Mouse (Mus musculus) heart, postnatal 0 days (tissue): ENCODE measurements around the gene Cd22. TPM values are rescaled to one million over a fixed set of nuclear protein-coding genes. Genes with fewer than 3 reads are reported as not detected.
A peak's percentile ranks its signal among the peaks of the same experiment; 100 is the strongest.

ENCODE experiments used
- ATAC-seq: fragments of 200-750 bp; cut with Nextera tagmentation; 2 replicates; pipeline ENCODE4 v1.8.0; 2017; ENCODE audit warnings: low read depth, moderate number of reproducible peaks, moderate library complexity; ENCODE audit not compliant: insufficient read depth
- DNase-seq: peaks from one replicate; pipeline ENCODE4 v3.0.0-alpha.2; 2016; ENCODE audit warnings: low spot score
- H3K27ac ChIP-seq: fragments of 300-500 bp; sonication (generic); 2 replicates; pipeline ENCODE4 v1.5.1; 2014; ENCODE audit warnings: low read depth, mild to moderate bottlenecking
- H3K27me3 ChIP-seq: fragments of 300-500 bp; sonication (generic); 2 replicates; pipeline ENCODE4 v1.6.1; 2014; ENCODE audit warnings: low read length, mixed read lengths; ENCODE audit not compliant: control insufficient read depth, insufficient read depth
- H3K36me3 ChIP-seq: fragments of 300-500 bp; sonication (generic); replicated peaks from 2 replicates; pipeline ENCODE4 v1.6.1; 2014; ENCODE audit warnings: low read length, mixed read lengths; ENCODE audit not compliant: control insufficient read depth, insufficient read depth
- H3K4me1 ChIP-seq: fragments of 300-500 bp; sonication (generic); 2 replicates; pipeline ENCODE4 v1.6.1; 2014; ENCODE audit warnings: antibody characterized with exemption; ENCODE audit not compliant: control insufficient read depth, insufficient read depth
- H3K4me2 ChIP-seq: fragments of 300-500 bp; sonication (generic); 2 replicates; pipeline ENCODE4 v1.6.1; 2014; ENCODE audit warnings: low read depth, mild to moderate bottlenecking, low read length, moderate library complexity
- H3K4me3 ChIP-seq: fragments of 300-500 bp; sonication (generic); 2 replicates; pipeline ENCODE4 v1.5.1; 2014; ENCODE audit warnings: low read depth, low read length
- H3K9ac ChIP-seq: fragments of 300-500 bp; sonication (generic); replicated peaks from 2 replicates; pipeline ENCODE4 v1.6.1; 2014; ENCODE audit warnings: low read depth, low read length, mixed read lengths
- H3K9me3 ChIP-seq: fragments of 300-500 bp; sonication (generic); replicated peaks from 2 replicates; pipeline ENCODE4 v1.6.1; 2016; ENCODE audit warnings: low read length; ENCODE audit not compliant: control insufficient read depth
- CTCF ChIP-seq: IDR thresholded peaks from 2 replicates; pipeline ENCODE4 v1.5.1; 2016; ENCODE audit warnings: antibody characterized with exemption, control low read depth, low read depth
- EP300 ChIP-seq: IDR thresholded peaks from 2 replicates; pipeline ENCODE4 v1.6.1; 2016; ENCODE audit warnings: antibody characterized with exemption, low read depth
- WGBS: fragments of 180-500 bp; shearing (Covaris S2); extraction: QIAGEN DNeasy Blood & Tissue Kit; methylation state at CpG from one replicate; pipeline ENCODE4 v1.1.7; 2014; 5-methylcytosine and 5-hydroxymethylcytosine counted together
- polyA plus RNA-seq: library from polyadenylated mRNA; unstranded; fragments of >200 nt; fragmentation: Nextera tagmentation; extraction: Ambion mirVana; gene quantifications from 2 replicates; pipeline ENCODE4 v1.2.1, GENCODE M21; 2015
- total RNA-seq: library from RNA; depleted of rRNA; stranded (reverse); fragments of >200 nt; gene quantifications from 2 replicates; pipeline ENCODE4 v1.2.3, GENCODE M21; 2014; ENCODE audit warnings: low replicate concordance

Cd22 gene
- total and polyA plus RNA-seq, 2 experiments from 2014 or later, result 0.08 TPM; not detected in 1

DNA sequence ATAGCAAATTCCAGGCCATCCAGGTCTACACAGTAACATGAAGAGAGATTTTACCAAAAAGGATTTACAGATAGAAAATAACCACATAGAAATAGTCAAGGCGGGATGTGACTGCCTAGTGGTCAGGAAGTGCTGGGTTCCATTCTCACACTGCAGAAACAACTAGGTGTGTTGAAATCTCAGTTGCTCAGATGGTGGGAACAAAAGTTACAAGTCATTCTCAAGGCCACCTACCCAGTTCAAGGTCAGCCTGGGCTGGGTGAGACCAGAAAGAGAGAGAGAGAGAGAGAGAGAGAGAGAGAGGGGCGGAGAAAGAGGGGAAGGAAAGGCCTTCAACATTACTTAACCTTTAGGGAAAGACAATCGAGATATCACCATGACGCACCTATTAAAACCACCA is 6.7 kb upstream of the Cd22 start:
- H3K27ac ChIP-seq, result no peak overlapping the region
- no peak for DNase-seq
- no peak overlapping the region for H3K4me2 ChIP-seq
- ATAC-seq, result no peak
- H3K4me3 ChIP-seq, result no peak overlapping the region
- no peaks in the 10 kb centered on the region for H3K4me1 ChIP-seq
- no peaks in the 10 kb centered on the region for H3K36me3 ChIP-seq
- TF ChIP-seq EP300 (no peak), CTCF (no peak)
- no peaks in the 10 kb centered on the region for H3K27me3 ChIP-seq
- H3K9me3 ChIP-seq, result no peaks in the 10 kb centered on the region
- no peak overlapping the region for H3K9ac ChIP-seq
- 78% methylated on average over 4 of the region's 4 CpGs for WGBS

DNA sequence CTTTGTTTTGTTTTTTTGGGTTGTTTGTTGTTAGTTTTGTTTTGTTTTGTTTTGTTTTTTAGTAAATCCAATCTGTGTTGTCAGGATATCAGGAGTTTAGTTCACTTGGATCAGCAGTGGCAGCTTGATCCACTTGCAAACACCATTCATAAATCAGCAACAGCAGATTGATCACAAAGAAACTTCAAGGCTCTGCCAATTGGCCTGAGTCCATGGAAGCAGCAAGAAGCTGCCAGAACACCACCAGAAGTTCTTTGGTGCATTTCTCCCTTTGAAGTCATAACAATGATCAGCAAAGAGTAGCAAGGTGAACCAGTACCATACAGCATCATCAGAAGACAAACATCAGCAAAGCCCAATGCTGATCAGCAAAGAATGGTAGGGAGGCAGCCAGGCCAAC is 3.9 kb upstream of the Cd22 start:
- Histone ChIP-seq H3K9me3 (no peaks in the 10 kb centered on the region), H3K36me3 (no peaks in the 10 kb centered on the region), H3K4me1 (no peaks in the 10 kb centered on the region), H3K9ac (no peak overlapping the region), H3K4me2 (no peak overlapping the region), H3K27ac (no peak overlapping the region), H3K4me3 (no peak overlapping the region), H3K27me3 (0 out of 2 replicates have a peak, but pooled peaks cover 6% of the 10 kb centered on the region)
- DNase-seq (no peak), ATAC-seq (no peak)
- TF ChIP-seq CTCF (no peak), EP300 (no peak)

DNA sequence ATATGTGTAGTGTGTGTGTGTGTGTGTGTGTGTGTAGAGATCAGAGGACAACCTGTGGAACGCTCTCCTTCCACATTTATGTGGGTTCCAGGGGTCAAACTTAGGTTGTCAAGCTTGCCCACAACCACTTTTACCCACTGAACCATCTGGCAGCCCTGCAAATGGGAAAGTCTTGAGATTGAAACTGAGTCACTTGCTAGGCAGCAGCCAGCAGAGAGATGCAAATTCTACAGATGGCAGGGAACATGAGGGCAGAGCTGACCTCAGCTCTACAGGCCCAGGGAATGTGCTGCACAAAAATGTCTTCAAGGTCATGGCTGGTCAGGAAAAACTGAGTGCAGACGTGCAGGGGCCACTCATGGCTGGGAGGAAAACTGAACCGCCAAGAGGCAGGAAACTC is 1.2 kb upstream of the Cd22 start:
- no peak for TF ChIP-seq EP300
- no peak for TF ChIP-seq CTCF
- no peak overlapping the region for H3K4me2 ChIP-seq
- H3K27me3 ChIP-seq, result 0 out of 2 replicates have a peak, but pooled peaks cover 6% of the 10 kb centered on the region
- no peak overlapping the region for H3K4me3 ChIP-seq
- H3K27ac ChIP-seq, result no peak overlapping the region
- WGBS, result 53% methylated on average over 3 of the region's 3 CpGs
- DNase-seq, result no peak
- no peak for ATAC-seq
- H3K9me3 ChIP-seq, result no peaks in the 10 kb centered on the region
- no peaks in the 10 kb centered on the region for H3K36me3 ChIP-seq
- H3K9ac ChIP-seq, result no peak overlapping the region
- no peaks in the 10 kb centered on the region for H3K4me1 ChIP-seq

DNA sequence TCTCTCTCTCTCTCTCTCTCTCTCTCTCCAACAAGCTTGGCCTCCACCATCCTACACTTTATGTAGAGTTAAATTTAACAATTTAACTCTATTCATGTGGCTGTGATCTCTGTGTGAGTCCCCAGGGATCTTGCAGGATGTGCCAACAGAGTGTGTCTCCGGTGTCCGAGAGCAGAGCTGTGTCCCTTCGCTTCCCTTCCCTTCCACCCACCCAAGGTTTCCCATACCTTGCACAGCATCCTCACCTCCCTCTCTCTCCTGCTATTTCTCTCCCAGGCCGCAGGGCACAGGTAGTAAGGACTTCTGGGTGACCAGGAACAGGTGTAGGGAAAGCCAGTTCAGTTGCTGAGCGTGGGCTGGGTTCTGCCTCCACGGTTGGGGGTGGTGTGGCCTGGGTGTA is 1.2 kb downstream of the Cd22 start:
- ATAC-seq (no peak), DNase-seq (no peak)
- H3K27me3 ChIP-seq, result 0 out of 2 replicates have a peak, but pooled peaks cover 6% of the 10 kb centered on the region
- TF ChIP-seq EP300 (no peak), CTCF (no peak)
- H3K27ac ChIP-seq, result no peak overlapping the region
- H3K9me3 ChIP-seq, result no peaks in the 10 kb centered on the region
- no peak overlapping the region for H3K4me3 ChIP-seq
- H3K4me1 ChIP-seq, result no peaks in the 10 kb centered on the region
- WGBS, result 75% methylated on average over 6 of the region's 6 CpGs
- no peak overlapping the region for H3K4me2 ChIP-seq
- H3K9ac ChIP-seq, result no peak overlapping the region
- no peaks in the 10 kb centered on the region for H3K36me3 ChIP-seq

DNA sequence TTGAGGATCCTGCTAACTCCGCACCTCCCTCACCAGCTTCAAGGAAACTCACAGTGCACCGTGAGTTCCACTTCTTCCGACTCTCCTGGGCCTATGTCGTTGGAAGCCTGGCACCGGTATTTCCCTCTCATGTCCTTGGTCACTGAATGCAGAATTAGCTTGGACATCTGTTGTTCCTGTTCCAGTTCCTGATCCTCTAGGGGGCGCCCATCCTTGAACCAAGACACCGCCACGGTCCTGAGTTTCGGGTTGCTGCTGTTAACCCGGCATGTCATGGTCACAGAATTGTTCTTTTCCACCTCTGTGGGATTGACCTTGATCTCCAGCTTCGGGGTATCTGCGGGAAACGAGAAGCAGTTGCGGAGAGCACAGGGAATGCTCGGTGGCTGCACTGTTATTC is 7.1 kb downstream of the Cd22 start:
- Histone ChIP-seq H3K4me2 (no peak overlapping the region), H3K27ac (no peak overlapping the region), H3K36me3 (no peaks in the 10 kb centered on the region), H3K9ac (no peak overlapping the region), H3K4me3 (no peak overlapping the region), H3K4me1 (no peaks in the 10 kb centered on the region), H3K27me3 (0 out of 2 replicates have a peak, but pooled peaks cover 3% of the 10 kb centered on the region), H3K9me3 (no peaks in the 10 kb centered on the region)
- WGBS, result 18% methylated on average over 15 of the region's 15 CpGs
- peak; percentile 55 for DNase-seq
- ATAC-seq, result no peak
- TF ChIP-seq CTCF (peak; percentile 65), EP300 (no peak)

DNA sequence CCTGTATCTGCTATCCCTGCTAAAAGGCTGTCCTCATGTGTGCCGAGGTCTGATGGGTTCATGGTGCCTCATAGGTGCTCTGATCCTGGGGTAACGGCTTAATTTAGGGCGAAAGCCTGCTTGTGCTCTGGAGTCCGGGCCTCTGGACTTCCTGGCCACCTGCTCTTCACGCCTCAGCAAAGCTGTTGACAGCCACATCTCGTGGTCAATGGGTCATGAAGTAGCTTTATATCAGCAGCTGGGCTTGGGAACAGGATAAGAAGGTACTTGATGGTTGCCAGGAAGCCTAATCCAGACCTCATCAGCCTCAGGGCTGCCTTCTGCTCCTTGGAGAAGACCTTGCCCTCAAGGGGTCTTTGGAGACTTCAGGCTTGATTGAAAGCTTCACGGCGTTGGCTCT is 16.8 kb downstream of the Cd22 start:
- no peak overlapping the region for H3K4me3 ChIP-seq
- H3K36me3 ChIP-seq, result no peaks in the 10 kb centered on the region
- no peak overlapping the region for H3K9ac ChIP-seq
- peaks cover 4% of the 10 kb centered on the region; the same call in 1 of the 2 replicates for H3K4me1 ChIP-seq
- peaks cover 11% of the 10 kb centered on the region; the same call in 1 of the 2 replicates for H3K27me3 ChIP-seq
- no peaks in the 10 kb centered on the region for H3K9me3 ChIP-seq
- 35% methylated on average over 8 of the region's 8 CpGs for WGBS
- TF ChIP-seq EP300 (no peak), CTCF (no peak)
- H3K27ac ChIP-seq, result no peak overlapping the region
- ATAC-seq, result no peak
- H3K4me2 ChIP-seq, result no peak overlapping the region
- no peak for DNase-seq
